Mouse (Mus musculus): ENCODE data around the gene Elovl5.

- TF ChIP-seq POLR2A (IDR thresholded peaks at IDR 0.05; ENCODE audit: insufficient read depth, low read length) (no peak), CTCF (IDR thresholded peaks at IDR 0.05; ENCODE audit: low read depth, low read length) (no peak)
Observed at GRCm38 (mm10) chr9:77891501-77891900, 25.7 kb upstream of the Elovl5 start.

Measured in ES-Bruce4 (cell line).